Mouse (Mus musculus) limb, embryonic 10.5 days (tissue): ENCODE data around the gene Glb1. TPM values are rescaled to one million over a fixed set of nuclear protein-coding genes. Genes with fewer than 3 reads are reported as not detected.
A peak's percentile ranks its signal among the peaks of the same experiment; 100 is the strongest.

Experiments
- DNase-seq: peaks from one replicate; pipeline ENCODE4 v3.0.0-alpha.2; 2017; ENCODE audit warnings: low spot score
- H3K27ac ChIP-seq: fragments of 300-500 bp; sonication (generic); 2 replicates; pipeline ENCODE4 v1.5.1; 2016; ENCODE audit warnings: mild to moderate bottlenecking
- H3K27me3 ChIP-seq: fragments of 300-500 bp; sonication (generic); 2 replicates; pipeline ENCODE4 v1.6.1; 2016; ENCODE audit warnings: low read depth, mild to moderate bottlenecking; ENCODE audit not compliant: poor library complexity, severe bottlenecking
- H3K36me3 ChIP-seq: fragments of 300-500 bp; sonication (generic); 2 replicates; pipeline ENCODE4 v1.6.1; 2016; ENCODE audit warnings: mild to moderate bottlenecking, moderate library complexity
- H3K4me1 ChIP-seq: fragments of 300-500 bp; sonication (generic); 2 replicates; pipeline ENCODE4 v1.6.1; 2016
- H3K4me3 ChIP-seq: fragments of 300-500 bp; sonication (generic); 2 replicates; pipeline ENCODE4 v1.5.1; 2016; ENCODE audit warnings: mild to moderate bottlenecking, moderate library complexity
- H3K9me3 ChIP-seq: fragments of 300-500 bp; sonication (generic); replicated peaks from 2 replicates; pipeline ENCODE4 v1.6.1; 2016; ENCODE audit warnings: mild to moderate bottlenecking
- WGBS: fragments of 180-500 bp; shearing (Covaris S2); methylation state at CpG from one replicate; pipeline ENCODE4 v1.1.7; 2016; 5-methylcytosine and 5-hydroxymethylcytosine counted together
- polyA plus RNA-seq: library from polyadenylated mRNA; unstranded; fragments of >200 nt; fragmentation: Nextera tagmentation; extraction: Ambion mirVana; gene quantifications from 2 replicates; pipeline ENCODE4 v1.2.1, GENCODE M21; 2016

Gene Glb1
- polyA plus RNA-seq, 1 experiment from 2014 or later = 22.3 TPM

- Histone ChIP-seq H3K4me3 (no peak overlapping the region), H3K27ac (no peak overlapping the region), H3K27me3 (no peaks in the 10 kb centered on the region), H3K36me3 (peaks cover 73% of the 10 kb centered on the region), H3K9me3 (peaks cover 3% of the 10 kb centered on the region; the same call in 1 of the 2 replicates), H3K4me1 (no peaks in the 10 kb centered on the region)
- WGBS = 97% methylated on average over 11 of the region's 11 CpGs
- DNase-seq = no peak
Observed at GRCm38 (mm10) chr9:114410313-114410862, 9.5 kb downstream of the Glb1 start.

DNA sequence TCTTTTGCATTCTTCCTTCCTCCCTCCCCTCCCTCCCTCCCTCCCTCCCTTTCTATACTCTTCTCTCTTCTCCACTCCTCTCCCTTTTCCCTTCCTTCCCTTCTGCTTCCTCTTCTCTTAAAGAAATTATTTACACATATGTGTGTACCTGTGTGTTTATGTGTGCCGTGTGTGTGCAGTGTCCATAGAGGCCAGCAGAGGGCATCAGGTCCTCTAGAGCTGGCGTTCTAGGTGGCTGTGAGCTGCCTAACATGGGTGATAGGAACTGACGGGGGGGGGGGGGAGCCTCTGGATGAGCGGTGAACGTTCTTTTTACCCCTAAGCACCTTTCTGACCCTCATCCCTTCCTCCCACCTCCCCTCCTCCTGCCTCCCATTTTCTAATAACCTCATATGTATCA, 10.4 kb downstream of the Glb1 start:
- Histone ChIP-seq H3K4me3 (no peak overlapping the region), H3K36me3 (peaks cover 64% of the 10 kb centered on the region), H3K9me3 (0 out of 2 replicates have a peak, but pooled peaks cover 2% of the 10 kb centered on the region), H3K27me3 (no peaks in the 10 kb centered on the region), H3K4me1 (no peaks in the 10 kb centered on the region), H3K27ac (no peak overlapping the region)
- 88% methylated on average over 5 of the region's 5 CpGs for WGBS
- DNase-seq = no peak

DNA sequence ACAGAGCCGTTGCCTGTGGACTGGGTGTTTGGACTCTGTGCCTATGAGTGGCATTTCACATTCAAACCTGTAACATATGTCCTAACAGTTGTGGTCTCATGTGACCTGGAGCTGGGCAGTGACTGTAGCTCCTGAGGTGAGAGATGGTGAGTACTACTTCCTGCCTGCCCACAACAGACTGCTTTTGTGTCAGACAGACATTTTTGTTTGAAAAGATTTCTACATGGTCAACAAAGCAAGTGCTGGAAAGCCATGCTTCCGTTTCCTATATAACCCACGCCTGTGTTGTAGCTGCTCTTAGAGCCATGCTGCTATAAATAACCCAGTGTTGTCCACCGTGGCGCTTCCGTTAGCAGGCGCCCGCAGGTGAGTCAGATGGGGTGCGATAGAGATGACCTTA, 11.5 kb downstream of the Glb1 start:
- DNase-seq = no peak
- Histone ChIP-seq H3K4me1 (no peaks in the 10 kb centered on the region), H3K9me3 (0 out of 2 replicates have a peak, but pooled peaks cover 2% of the 10 kb centered on the region), H3K27me3 (no peaks in the 10 kb centered on the region), H3K36me3 (peaks cover 54% of the 10 kb centered on the region), H3K27ac (no peak overlapping the region), H3K4me3 (no peak overlapping the region)
- WGBS = 95% methylated on average over 9 of the region's 9 CpGs

DNA sequence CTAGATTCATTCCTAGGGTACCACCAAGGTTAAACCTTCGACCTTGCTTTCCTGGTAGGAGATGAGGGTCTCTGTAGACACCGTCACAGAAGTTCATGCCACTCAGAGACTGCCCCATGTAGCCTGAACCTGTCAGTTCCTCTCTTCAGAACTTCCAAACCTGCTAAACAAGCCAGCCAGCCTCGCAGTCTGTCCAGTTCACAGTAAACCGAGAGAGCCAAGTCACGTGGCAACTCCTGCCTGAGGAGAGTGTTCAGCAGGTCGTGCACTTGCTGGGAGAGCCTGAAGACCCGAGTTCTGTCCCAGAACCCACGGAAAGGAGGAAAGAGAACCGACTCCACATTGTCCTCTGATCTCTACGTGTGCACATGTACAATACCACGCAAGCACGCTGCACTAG, 13.0 kb downstream of the Glb1 start:
- Histone ChIP-seq H3K36me3 (peaks cover 40% of the 10 kb centered on the region), H3K27me3 (no peaks in the 10 kb centered on the region), H3K9me3 (0 out of 2 replicates have a peak, but pooled peaks cover 2% of the 10 kb centered on the region), H3K4me3 (no peak overlapping the region), H3K4me1 (no peaks in the 10 kb centered on the region), H3K27ac (no peak overlapping the region)
- 89% methylated on average over 12 of the region's 12 CpGs for WGBS
- no peak for DNase-seq

DNA sequence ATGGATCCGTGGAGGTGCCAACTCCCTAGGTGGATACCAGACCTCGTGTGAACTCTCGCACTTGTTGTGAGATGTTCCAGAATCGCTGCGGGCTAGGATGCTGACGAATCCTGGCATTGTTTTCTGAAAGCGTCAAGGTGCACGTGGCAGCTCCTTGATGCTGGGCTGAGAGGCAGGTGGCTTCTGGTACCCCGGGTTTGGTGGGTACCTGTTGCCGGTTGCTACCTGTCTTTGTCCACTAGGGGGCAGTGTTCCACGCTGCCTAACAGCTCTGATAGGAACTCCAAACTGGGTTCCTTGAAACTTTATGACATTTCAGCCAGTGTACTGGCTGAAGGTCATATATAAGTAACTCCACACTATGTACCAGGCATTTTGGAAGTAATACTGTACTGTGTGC, 14.8 kb downstream of the Glb1 start:
- WGBS = 19% methylated on average over 11 of the region's 11 CpGs
- Histone ChIP-seq H3K4me1 (no peaks in the 10 kb centered on the region), H3K36me3 (peaks cover 26% of the 10 kb centered on the region), H3K27ac (no peak overlapping the region), H3K9me3 (0 out of 2 replicates have a peak, but pooled peaks cover 2% of the 10 kb centered on the region), H3K27me3 (no peaks in the 10 kb centered on the region), H3K4me3 (no peak overlapping the region)
- DNase-seq = peak; percentile 81

DNA sequence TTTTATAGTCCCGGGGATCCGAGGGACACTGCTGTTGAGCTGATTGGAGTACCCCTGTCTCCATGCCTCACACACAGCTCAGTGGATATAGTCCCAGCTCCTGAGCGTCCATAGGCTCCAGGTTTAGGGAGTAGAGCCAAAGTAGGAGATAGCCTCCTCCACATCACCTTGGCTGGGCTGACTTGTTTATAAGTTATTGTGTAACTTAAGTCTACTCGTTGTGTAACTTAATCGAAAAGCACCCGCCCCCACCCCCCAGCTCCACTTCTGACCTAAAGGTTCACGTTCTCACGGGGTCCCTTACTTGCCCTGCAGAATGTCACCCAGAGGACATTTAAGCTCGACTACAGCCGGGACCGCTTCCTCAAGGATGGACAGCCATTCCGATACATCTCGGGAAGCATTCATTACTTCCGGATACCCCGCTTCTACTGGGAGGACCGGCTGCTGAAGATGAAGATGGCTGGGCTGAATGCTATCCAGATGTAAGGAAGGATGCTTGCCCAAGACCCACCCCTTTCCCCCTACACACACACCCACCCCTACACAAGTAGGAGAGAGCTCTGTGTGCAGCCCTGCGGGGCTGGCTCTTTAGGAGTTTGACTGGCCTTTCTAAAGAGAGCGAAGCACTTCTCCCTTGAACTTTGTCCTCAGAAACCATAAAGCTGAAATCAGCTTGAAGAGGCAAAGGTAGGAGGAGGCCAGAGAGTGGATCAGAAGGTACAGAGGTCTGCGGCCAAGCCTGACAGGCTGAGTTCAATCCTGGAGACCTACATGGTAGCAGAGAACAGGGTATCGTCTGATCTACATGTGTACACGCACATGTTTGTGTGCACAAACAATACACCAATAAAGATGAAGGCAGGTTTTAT, 16.0 kb downstream of the Glb1 start:
- H3K9me3 ChIP-seq = no peaks in the 10 kb centered on the region
- H3K27me3 ChIP-seq = no peaks in the 10 kb centered on the region
- no peak for DNase-seq
- H3K4me3 ChIP-seq = no peak overlapping the region
- no peaks in the 10 kb centered on the region for H3K4me1 ChIP-seq
- no peak overlapping the region for H3K27ac ChIP-seq
- 92% methylated on average over 21 of the region's 21 CpGs for WGBS
- H3K36me3 ChIP-seq = peaks cover 20% of the 10 kb centered on the region

DNA sequence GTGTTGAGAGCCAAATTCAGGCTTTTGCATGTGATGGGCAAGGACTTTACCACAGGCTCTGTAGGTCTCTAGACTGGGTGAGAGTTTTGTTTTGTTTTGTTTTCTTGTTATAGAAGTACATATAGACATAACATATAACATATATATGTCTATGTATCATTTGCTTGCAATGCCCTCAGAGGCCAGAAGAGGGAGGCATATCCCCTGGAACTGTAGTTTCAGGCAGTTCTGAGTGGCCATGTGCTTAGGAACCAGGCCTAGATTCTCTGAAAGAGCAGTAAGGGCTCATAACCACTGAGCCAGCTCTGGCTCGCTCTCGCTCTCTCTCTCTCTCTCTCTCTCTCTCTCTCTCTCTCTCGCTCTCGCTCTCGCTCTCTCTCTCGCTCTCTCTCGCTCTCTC, 17.3 kb downstream of the Glb1 start:
- DNase-seq = peak; percentile 55
- Histone ChIP-seq H3K4me3 (no peak overlapping the region), H3K9me3 (no peaks in the 10 kb centered on the region), H3K4me1 (no peaks in the 10 kb centered on the region), H3K27me3 (no peaks in the 10 kb centered on the region), H3K36me3 (peaks cover 13% of the 10 kb centered on the region; the same call in 1 of the 2 replicates), H3K27ac (no peak overlapping the region)
- 69% methylated on average over 7 of the region's 7 CpGs for WGBS

DNA sequence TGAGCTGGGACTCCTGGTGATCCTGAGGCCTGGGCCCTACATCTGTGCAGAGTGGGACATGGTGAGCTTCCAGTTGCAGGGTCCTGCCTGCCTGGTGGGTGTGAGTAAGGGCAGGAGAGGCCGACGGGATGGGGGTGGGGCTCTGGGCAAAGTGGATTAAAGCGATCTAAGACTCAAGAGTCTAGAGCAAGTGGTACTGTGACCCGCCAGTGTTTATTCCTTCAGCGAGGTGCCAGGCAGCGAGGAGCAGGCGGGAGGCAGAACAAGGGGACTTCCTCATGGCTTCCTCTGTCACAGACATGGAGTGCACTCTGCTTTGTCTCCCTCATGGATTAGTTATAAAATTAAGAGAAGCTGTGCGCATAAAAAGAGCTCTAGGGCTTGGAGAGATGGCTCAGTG, 19.6 kb downstream of the Glb1 start:
- no peaks in the 10 kb centered on the region for H3K27me3 ChIP-seq
- 0 out of 2 replicates have a peak, but pooled peaks cover 2% of the 10 kb centered on the region for H3K9me3 ChIP-seq
- no peak for DNase-seq
- H3K4me1 ChIP-seq = no peaks in the 10 kb centered on the region
- no peak overlapping the region for H3K27ac ChIP-seq
- H3K36me3 ChIP-seq = peaks cover 24% of the 10 kb centered on the region
- no peak overlapping the region for H3K4me3 ChIP-seq
- 83% methylated on average over 8 of the region's 8 CpGs for WGBS

DNA sequence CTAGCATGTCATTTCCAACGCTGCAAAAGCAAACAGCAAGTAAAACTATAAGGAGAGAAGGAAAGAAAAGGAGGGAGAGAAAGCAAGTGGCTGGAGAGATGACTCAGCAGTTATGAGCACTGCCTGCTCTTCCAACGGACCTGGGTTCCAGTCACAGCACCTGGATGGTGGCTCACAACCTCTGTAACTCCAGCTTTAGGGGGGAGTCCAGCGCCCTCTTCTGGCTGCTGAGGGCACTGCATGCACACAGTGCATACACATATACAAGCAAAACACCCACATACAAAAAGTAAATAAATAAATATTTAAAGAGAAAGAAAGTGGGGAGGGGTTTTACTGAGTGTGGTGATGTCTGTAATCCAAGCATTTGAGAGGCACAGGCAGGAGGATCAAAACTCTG, 20.2 kb downstream of the Glb1 start:
- 69% methylated on average over 3 of the region's 3 CpGs for WGBS
- no peak overlapping the region for H3K4me3 ChIP-seq
- H3K36me3 ChIP-seq = peaks cover 30% of the 10 kb centered on the region
- no peak for DNase-seq
- no peaks in the 10 kb centered on the region for H3K4me1 ChIP-seq
- no peaks in the 10 kb centered on the region for H3K27me3 ChIP-seq
- H3K9me3 ChIP-seq = 0 out of 2 replicates have a peak, but pooled peaks cover 6% of the 10 kb centered on the region
- no peak overlapping the region for H3K27ac ChIP-seq

DNA sequence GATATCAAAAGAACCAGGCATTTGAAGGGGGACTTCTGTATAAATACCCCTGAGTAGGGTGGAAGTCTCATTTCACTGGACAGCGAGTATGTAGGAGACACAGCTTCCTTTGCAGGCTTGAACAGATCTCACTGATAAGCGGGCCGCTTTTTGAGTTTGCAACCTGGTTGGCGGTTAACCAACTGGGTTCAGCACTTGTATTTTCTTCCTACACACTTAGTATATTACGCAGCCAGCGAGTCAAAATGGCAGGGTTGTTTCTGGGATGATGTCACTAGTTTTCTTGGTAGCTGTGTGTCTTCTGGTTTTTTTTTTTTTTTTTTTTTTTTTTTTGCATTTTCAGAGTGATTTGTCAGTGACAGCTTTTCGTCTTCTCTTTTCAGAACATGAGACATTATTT, 20.9 kb downstream of the Glb1 start:
- Histone ChIP-seq H3K9me3 (0 out of 2 replicates have a peak, but pooled peaks cover 6% of the 10 kb centered on the region), H3K36me3 (peaks cover 35% of the 10 kb centered on the region), H3K27ac (no peak overlapping the region), H3K4me1 (no peaks in the 10 kb centered on the region), H3K4me3 (no peak overlapping the region), H3K27me3 (no peaks in the 10 kb centered on the region)
- DNase-seq = no peak
- WGBS = 91% methylated on average over 7 of the region's 7 CpGs

DNA sequence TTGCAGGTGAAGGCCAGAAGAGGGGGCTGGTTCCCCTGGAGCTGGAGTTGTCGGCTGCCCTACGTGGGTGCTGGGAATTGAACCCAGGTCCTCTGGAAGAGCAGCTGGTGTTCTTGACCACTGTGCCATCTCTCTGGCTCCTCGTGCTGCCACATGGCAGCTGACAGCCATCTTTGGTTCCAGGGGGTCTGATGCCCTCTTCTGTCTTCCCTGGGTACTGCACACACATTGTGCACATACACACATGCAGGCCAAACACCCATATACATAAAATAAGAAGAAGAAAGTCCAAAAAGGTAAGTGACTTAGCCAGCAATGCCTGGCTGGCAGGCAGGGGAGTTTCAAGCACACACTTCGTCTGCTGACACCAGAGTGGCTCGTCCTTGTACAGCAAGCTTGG, 24.7 kb downstream of the Glb1 start:
- H3K4me3 ChIP-seq = no peak overlapping the region
- H3K9me3 ChIP-seq = 0 out of 2 replicates have a peak, but pooled peaks cover 6% of the 10 kb centered on the region
- H3K27ac ChIP-seq = no peak overlapping the region
- 93% methylated on average over 5 of the region's 5 CpGs for WGBS
- peaks cover 36% of the 10 kb centered on the region for H3K36me3 ChIP-seq
- peaks cover 8% of the 10 kb centered on the region; the same call in 1 of the 2 replicates for H3K4me1 ChIP-seq
- no peaks in the 10 kb centered on the region for H3K27me3 ChIP-seq
- no peak for DNase-seq

DNA sequence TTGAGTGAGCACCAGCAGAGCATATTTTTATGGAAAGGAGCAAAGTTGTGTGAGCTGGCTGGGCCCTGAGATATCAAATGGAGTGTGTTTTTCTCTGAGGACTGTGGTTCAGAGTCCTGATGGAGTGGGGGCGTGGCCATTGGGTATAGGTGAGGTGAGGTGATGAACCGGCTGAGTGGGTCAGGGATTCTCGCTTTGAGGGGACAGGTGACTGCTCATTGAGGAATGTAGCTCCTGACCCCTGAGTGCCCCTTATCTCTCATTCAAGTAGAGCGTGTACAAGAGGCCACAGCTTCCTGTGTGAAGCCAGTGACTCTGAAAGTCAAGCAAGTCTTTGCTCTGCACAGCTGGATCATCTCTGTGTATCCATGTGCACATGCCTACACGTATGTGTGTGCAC, 25.3 kb downstream of the Glb1 start:
- Histone ChIP-seq H3K4me1 (peaks cover 8% of the 10 kb centered on the region; the same call in 1 of the 2 replicates), H3K9me3 (0 out of 2 replicates have a peak, but pooled peaks cover 6% of the 10 kb centered on the region), H3K27ac (no peak overlapping the region), H3K4me3 (no peak overlapping the region), H3K27me3 (no peaks in the 10 kb centered on the region), H3K36me3 (peaks cover 35% of the 10 kb centered on the region)
- no peak for DNase-seq
- WGBS = 89% methylated on average over 5 of the region's 5 CpGs

DNA sequence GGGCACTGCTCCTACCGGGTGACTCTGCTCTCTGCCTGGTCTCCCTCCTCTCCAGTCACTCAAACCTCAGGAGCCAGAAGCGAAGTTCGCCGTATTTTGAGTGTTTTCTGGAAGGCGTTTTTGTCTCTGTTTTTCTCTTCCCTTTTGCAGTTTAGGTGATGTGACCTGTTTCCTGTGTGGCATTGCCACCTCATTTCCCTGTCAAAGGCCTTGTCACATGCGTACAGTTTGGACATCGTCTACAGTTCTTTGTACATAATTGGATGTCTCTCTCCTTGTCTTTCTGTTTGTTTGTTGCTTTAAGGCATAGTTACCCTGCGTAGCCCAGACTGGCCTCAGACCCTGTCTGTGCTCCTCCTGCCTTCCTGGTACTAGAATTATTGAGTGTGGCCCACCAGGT, 26.5 kb downstream of the Glb1 start:
- Histone ChIP-seq H3K9me3 (0 out of 2 replicates have a peak, but pooled peaks cover 6% of the 10 kb centered on the region), H3K27me3 (no peaks in the 10 kb centered on the region), H3K4me1 (peaks cover 8% of the 10 kb centered on the region; the same call in 1 of the 2 replicates), H3K4me3 (no peak overlapping the region), H3K27ac (no peak overlapping the region), H3K36me3 (peaks cover 35% of the 10 kb centered on the region)
- no peak for DNase-seq
- WGBS = 93% methylated on average over 8 of the region's 8 CpGs
